Mouse (Mus musculus): ENCODE data around the gene Tomm70a.

DNA sequence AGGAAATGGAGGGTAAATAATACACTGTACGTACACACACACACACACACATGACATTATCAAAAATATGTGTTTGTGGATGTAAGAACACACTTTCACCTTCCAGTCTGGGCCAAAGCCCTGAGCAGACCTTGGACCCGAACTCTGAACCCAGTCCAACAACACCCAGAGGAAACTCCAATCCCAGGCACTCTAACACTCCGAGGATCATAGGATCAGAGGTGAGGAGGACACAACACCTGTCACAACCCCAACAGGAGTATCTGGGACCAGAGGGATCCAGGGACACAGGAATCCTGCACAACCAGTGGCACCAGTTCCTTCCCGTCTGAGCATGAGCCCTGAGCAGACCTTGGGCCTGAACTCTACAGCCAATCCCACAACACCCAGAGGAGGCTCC lies 41.9 kb upstream of the Tomm70a start:
- no peak for TF ChIP-seq POLR2A (IDR thresholded peaks at IDR 0.05; ENCODE audit: borderline replicate concordance, extremely low read depth, low read depth, low read length)
- TF ChIP-seq CTCF (IDR thresholded peaks at IDR 0.05; ENCODE audit: insufficient read depth, low read length), result no peak

Data from lung, adult 2 months (tissue).